24 mouse cellular contexts compared by ENCODE assay signal in the genomic region with DNA sequence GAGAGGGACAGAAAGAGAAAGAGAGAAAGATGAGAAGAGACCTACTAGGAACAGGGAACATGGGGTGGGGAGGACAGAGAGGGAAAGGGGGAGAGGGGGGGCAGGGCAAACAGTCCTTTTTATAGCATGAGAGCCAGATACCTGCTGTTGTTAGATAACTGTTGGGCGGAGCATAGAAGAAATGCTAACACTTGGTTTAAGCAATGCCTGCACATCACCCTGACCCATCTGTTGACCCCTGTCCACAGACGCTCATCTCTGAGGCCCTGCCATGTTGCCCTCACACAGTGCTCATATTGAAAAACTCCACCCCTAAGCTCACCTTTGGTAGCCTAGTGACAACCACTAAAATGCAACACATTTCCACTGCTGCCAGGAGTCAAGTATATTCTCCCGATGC.
DNase-seq lines count a peak whose midpoint lies in the region; ATAC-seq and TF ChIP-seq lines count a peak whose summit lies in the region.
"Had no signal": no experiment of that assay in that cellular context is flagged by ENCODE, and none has a peak within 500 bp of the region (broad histone marks: within the 10 kb centered on the region; RNA-seq: fewer than 3 reads in every experiment).

No protein-coding gene starts in this region.

- no peaks in the 10 kb centered on the region for H3K9me3 ChIP-seq in lung, embryonic 16.5 days (ENCODE audit: control insufficient read depth, low read length)
- no peaks in the 10 kb centered on the region for H3K9me3 ChIP-seq in ES-E14 (ENCODE audit: control insufficient read depth, insufficient read depth, low read depth, low read length)
- no peaks in the 10 kb centered on the region for H3K9me3 ChIP-seq in liver, embryonic 13.5 days (replicated peaks)
- H3K9me3 ChIP-seq: embryonic facial prominence, embryonic 12.5 days; forebrain, embryonic 12.5 days; heart, embryonic 13.5 days; midbrain, embryonic 15.5 days; stomach, embryonic 15.5 days had no signal

- no peak overlapping the region for H3K4me3 ChIP-seq in lung, embryonic 16.5 days (ENCODE audit: low read length)
- H3K4me3 ChIP-seq in ES-E14 (ENCODE audit: insufficient read depth in 1 of 2, low read depth in 1 of 2, low read length in 2 of 2, poor library complexity in 1 of 2, severe bottlenecking in 1 of 2) = no peak overlapping the region
- H3K4me3 ChIP-seq in liver, embryonic 13.5 days (replicated peaks) = no peak overlapping the region
- H3K4me3 ChIP-seq: embryonic facial prominence, embryonic 12.5 days; forebrain, embryonic 12.5 days; heart, adult 2 months; heart, embryonic 13.5 days; midbrain, embryonic 15.5 days; stomach, embryonic 15.5 days had no signal

- ATAC-seq in lung, embryonic 16.5 days (ENCODE audit: low read depth) = peak; percentile 14; the same call in 1 of the 2 replicates
- ATAC-seq in liver, embryonic 13.5 days (ENCODE audit: low read depth) = peak; percentile 79

- H3K27ac ChIP-seq in lung, embryonic 16.5 days (ENCODE audit: low read length) = no peak overlapping the region
- peak overlapping the region; percentile 83; the same call in 1 of the 2 replicates for H3K27ac ChIP-seq in ES-E14 (ENCODE audit: insufficient read depth, low read depth, low read length, poor library complexity, severe bottlenecking)
- no peak overlapping the region for H3K27ac ChIP-seq in liver, embryonic 13.5 days
- H3K27ac ChIP-seq: embryonic facial prominence, embryonic 12.5 days; forebrain, embryonic 12.5 days; heart, adult 2 months; hindbrain, postnatal 0 days; midbrain, embryonic 15.5 days had no signal

- H3K4me2 ChIP-seq in lung, embryonic 16.5 days (ENCODE audit: low read depth, low read length) = no peak overlapping the region
- no peak overlapping the region for H3K4me2 ChIP-seq in liver, embryonic 13.5 days
- H3K4me2 ChIP-seq: embryonic facial prominence, embryonic 12.5 days; forebrain, embryonic 12.5 days; heart, embryonic 13.5 days; midbrain, embryonic 15.5 days; stomach, embryonic 15.5 days had no signal

- H3K4me1 ChIP-seq in lung, embryonic 16.5 days (replicated peaks; ENCODE audit: control insufficient read depth, insufficient read depth, low read length) = peaks cover 14% of the 10 kb centered on the region; the same call in 1 of the 2 replicates
- peaks cover 8 to 25% of the 10 kb centered on the region in 2 experiments for H3K4me1 ChIP-seq in ES-E14 (ENCODE audit: control insufficient read depth in 2 of 2, insufficient read depth in 2 of 2, low read length in 2 of 2, poor library complexity in 1 of 2)
- H3K4me1 ChIP-seq in liver, embryonic 13.5 days (replicated peaks) = peaks cover 19% of the 10 kb centered on the region
- H3K4me1 ChIP-seq: embryonic facial prominence, embryonic 12.5 days; midbrain, embryonic 15.5 days had no signal

- H3K36me3 ChIP-seq in lung, embryonic 16.5 days (ENCODE audit: control insufficient read depth, insufficient read depth, low read length) = no peaks in the 10 kb centered on the region
- peaks cover 2% of the 10 kb centered on the region; the same call in 1 of the 2 replicates for H3K36me3 ChIP-seq in ES-E14 (ENCODE audit: control insufficient read depth, insufficient read depth, low read length, poor library complexity, severe bottlenecking)
- no peaks in the 10 kb centered on the region for H3K36me3 ChIP-seq in liver, embryonic 13.5 days
- H3K36me3 ChIP-seq: embryonic facial prominence, embryonic 12.5 days; forebrain, embryonic 12.5 days; heart, embryonic 13.5 days; midbrain, embryonic 15.5 days; stomach, embryonic 15.5 days had no signal

- no peaks in the 10 kb centered on the region for H3K27me3 ChIP-seq in lung, embryonic 16.5 days (ENCODE audit: control insufficient read depth, insufficient read depth, low read depth, low read length)
- no peaks in the 10 kb centered on the region for H3K27me3 ChIP-seq in liver, embryonic 13.5 days
- H3K27me3 ChIP-seq: CH12.LX; embryonic facial prominence, embryonic 12.5 days; forebrain, embryonic 12.5 days; heart, embryonic 13.5 days; midbrain, embryonic 15.5 days; stomach, embryonic 15.5 days had no signal

- DNase-seq in lung, postnatal 10 days = no peak
- DNase-seq in ES-E14 (ENCODE audit: low read depth, low spot score) = no peak
- peak; percentile 10 for DNase-seq in liver, embryonic 13.5 days
- DNase-seq in adrenal gland, adult 2 months = no peak
- no peak for DNase-seq in layer of hippocampus, postnatal 14 days (ENCODE audit: low spot score in 2 of 2)
- DNase-seq in urinary bladder, postnatal 25 days (ENCODE audit: low spot score) = no peak
- DNase-seq: adrenal gland, postnatal 36 days; cerebellum, adult 11-12 months; cerebellum, postnatal 14 days; gastrocnemius, postnatal 36 days; heart, adult 2 months; heart, postnatal 14 days; kidney, adult 9 months; kidney, postnatal 25 days; right cerebral cortex, adult 18-20 months; thymus, adult 2 months had no signal

- H3K9ac ChIP-seq in lung, embryonic 16.5 days (ENCODE audit: low read length) = no peak overlapping the region
- H3K9ac ChIP-seq in ES-E14 (ENCODE audit: insufficient read depth, low read depth, low read length, poor library complexity, severe bottlenecking) = no peak overlapping the region
- no peak overlapping the region for H3K9ac ChIP-seq in liver, embryonic 13.5 days
- H3K9ac ChIP-seq: embryonic facial prominence, embryonic 12.5 days; forebrain, embryonic 12.5 days; heart, embryonic 13.5 days; midbrain, embryonic 15.5 days; stomach, embryonic 15.5 days had no signal

- WGBS in lung, embryonic 16.5 days = 70% methylated on average over 3 of the region's 3 CpGs
- 38% methylated on average over 3 of the region's 3 CpGs for WGBS in liver, embryonic 13.5 days (ENCODE audit: insufficient replicate concordance)

- in situ Hi-C loops in ES-E14 (cut with MboI; ENCODE audit: low sequenced_read_pairs in 2 of 2, unreplicated experiment in 2 of 2) = no loop called here

TF ChIP-seq in ES-E14, 5 proteins besides CTCF, POLR2A, EP300 and RAD21:
- TF ChIP-seq CHD2 (IDR thresholded peaks at IDR 0.05; ENCODE audit: low read depth, low read length) (no peak), ZC3H11A (IDR thresholded peaks at IDR 0.05; ENCODE audit: borderline replicate concordance, low read depth, low read length) (no peak), ZNF384 (IDR thresholded peaks at IDR 0.05; ENCODE audit: low read depth, low read length) (no peak), HCFC1 (IDR thresholded peaks at IDR 0.05; ENCODE audit: borderline replicate concordance, insufficient read depth, low read length) (no peak), MAFK (IDR thresholded peaks at IDR 0.05; ENCODE audit: insufficient read depth, low read depth, low read length) (no peak)
